Mouse (Mus musculus): ENCODE results near the gene Cpne1. TPM values are rescaled to one million over a fixed set of nuclear protein-coding genes. Genes with fewer than 3 reads are reported as not detected.
A peak's percentile ranks its signal among the peaks of the same experiment; 100 is the strongest.

Cpne1 gene
- 22.7 and 29.1 TPM in 2 replicates for polyA plus RNA-seq (2014; fragmentation: Nextera tagmentation; extraction: Ambion mirVana)

DNA sequence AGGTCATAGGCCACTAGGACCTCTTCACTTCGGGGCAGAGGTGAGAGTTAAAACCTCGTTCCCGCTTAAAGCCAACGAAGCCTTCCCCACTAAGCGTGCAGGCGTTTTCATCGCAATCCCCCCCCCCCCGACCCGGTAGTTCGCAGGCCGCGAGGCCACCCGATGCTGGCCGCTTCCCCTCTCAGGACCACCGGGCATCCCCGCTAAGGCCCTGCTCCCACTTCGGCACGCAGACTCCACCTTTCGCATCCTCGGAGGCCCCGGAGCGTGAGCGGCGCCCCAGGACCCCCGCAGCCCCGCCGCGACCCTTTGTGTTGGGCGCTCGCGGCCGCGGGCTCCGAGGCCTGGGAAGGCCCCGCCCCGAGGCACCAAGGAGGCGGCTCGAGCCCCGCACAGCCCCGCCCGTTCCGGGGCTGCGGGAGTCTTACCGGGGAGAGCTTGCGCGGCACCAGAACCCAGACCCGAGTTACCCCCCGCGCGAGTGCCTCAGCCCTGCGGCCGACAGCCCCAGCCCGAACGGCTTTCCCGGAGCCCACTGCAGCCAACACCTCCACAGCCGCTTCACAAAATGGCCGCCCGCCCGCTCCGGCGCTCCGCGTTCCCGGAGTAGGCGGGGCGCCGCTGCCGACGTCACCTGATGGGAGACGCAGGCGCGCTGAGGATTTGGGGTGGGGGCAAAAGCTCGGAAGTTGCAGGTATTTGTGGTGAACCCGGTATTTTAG lies at the start of gene Cpne1, which contains the start of gene Rbm12:
Cpne1 (minus strand) TSS at position 608 of the 722 bp plus-strand sequence.
Rbm12 (minus strand) TSS at position 621 of the 722 bp plus-strand sequence.
- H3K27ac ChIP-seq (ENCODE audit: low read depth, low read length) = peak within 1 kb of the TSS; percentile 89
- ATAC-seq (ENCODE audit: low read depth) = peak; percentile 91
- under 1% methylated on average over 55 of the region's 74 CpGs for WGBS

GRCm38 (mm10) chr2:156151538-156151937 lies 39.8 kb upstream of the Cpne1 start:
- ATAC-seq (ENCODE audit: low read depth) = no peak
- Histone ChIP-seq H3K27me3 (ENCODE audit: control insufficient read depth, insufficient read depth, low read length) (no peaks in the 10 kb centered on the region), H3K4me2 (ENCODE audit: low read depth, low read length) (no peak overlapping the region), H3K27ac (ENCODE audit: low read depth, low read length) (no peak overlapping the region), H3K4me3 (ENCODE audit: low read depth, low read length) (no peak overlapping the region), H3K36me3 (ENCODE audit: control insufficient read depth, insufficient read depth, low read length) (peaks cover 59% of the 10 kb centered on the region), H3K9ac (replicated peaks; ENCODE audit: low read depth, low read length) (no peak overlapping the region), H3K4me1 (ENCODE audit: control insufficient read depth, insufficient read depth, low read length) (no peaks in the 10 kb centered on the region), H3K9me3 (ENCODE audit: control insufficient read depth, low read length) (no peaks in the 10 kb centered on the region)

More for the DNA sequence above, at the start of gene Cpne1, which contains the start of gene Rbm12:
- Histone ChIP-seq H3K4me2 (ENCODE audit: low read depth, low read length) (peak within 1 kb of the TSS; percentile 65), H3K9me3 (ENCODE audit: control insufficient read depth, low read length) (no peaks in the 10 kb centered on the region), H3K27me3 (ENCODE audit: control insufficient read depth, insufficient read depth, low read length) (no peaks in the 10 kb centered on the region), H3K9ac (replicated peaks; ENCODE audit: low read depth, low read length) (peak within 1 kb of the TSS; percentile 94), H3K4me3 (ENCODE audit: low read depth, low read length) (peak within 1 kb of the TSS; percentile 83), H3K4me1 (ENCODE audit: control insufficient read depth, insufficient read depth, low read length) (peaks cover 11% of the 10 kb centered on the region), H3K36me3 (ENCODE audit: control insufficient read depth, insufficient read depth, low read length) (no peaks in the 10 kb centered on the region)

- Histone ChIP-seq H3K9ac (replicated peaks; ENCODE audit: low read depth, low read length) (no peak overlapping the region), H3K27ac (ENCODE audit: low read depth, low read length) (no peak overlapping the region), H3K36me3 (ENCODE audit: control insufficient read depth, insufficient read depth, low read length) (peaks cover 40% of the 10 kb centered on the region), H3K27me3 (ENCODE audit: control insufficient read depth, insufficient read depth, low read length) (no peaks in the 10 kb centered on the region), H3K4me3 (ENCODE audit: low read depth, low read length) (no peak overlapping the region), H3K9me3 (ENCODE audit: control insufficient read depth, low read length) (no peaks in the 10 kb centered on the region), H3K4me2 (ENCODE audit: low read depth, low read length) (no peak overlapping the region), H3K4me1 (ENCODE audit: control insufficient read depth, insufficient read depth, low read length) (peaks cover 12% of the 10 kb centered on the region)
- no peak for ATAC-seq (ENCODE audit: low read depth)
- 85% methylated on average over 3 of the region's 3 CpGs for WGBS
Observed at GRCm38 (mm10) chr2:156147316-156147915, 35.7 kb upstream of the Cpne1 start.

- Histone ChIP-seq H3K36me3 (ENCODE audit: control insufficient read depth, insufficient read depth, low read length) (peaks cover 40% of the 10 kb centered on the region), H3K27me3 (ENCODE audit: control insufficient read depth, insufficient read depth, low read length) (no peaks in the 10 kb centered on the region), H3K27ac (ENCODE audit: low read depth, low read length) (no peak overlapping the region), H3K9ac (replicated peaks; ENCODE audit: low read depth, low read length) (no peak overlapping the region), H3K4me2 (ENCODE audit: low read depth, low read length) (no peak overlapping the region), H3K4me1 (ENCODE audit: control insufficient read depth, insufficient read depth, low read length) (peaks cover 12% of the 10 kb centered on the region), H3K4me3 (ENCODE audit: low read depth, low read length) (no peak overlapping the region), H3K9me3 (ENCODE audit: control insufficient read depth, low read length) (no peaks in the 10 kb centered on the region)
- ATAC-seq (ENCODE audit: low read depth) = no peak
- 69% methylated on average over 5 of the region's 5 CpGs for WGBS
Observed at GRCm38 (mm10) chr2:156146272-156146989, 34.7 kb upstream of the Cpne1 start.

DNA sequence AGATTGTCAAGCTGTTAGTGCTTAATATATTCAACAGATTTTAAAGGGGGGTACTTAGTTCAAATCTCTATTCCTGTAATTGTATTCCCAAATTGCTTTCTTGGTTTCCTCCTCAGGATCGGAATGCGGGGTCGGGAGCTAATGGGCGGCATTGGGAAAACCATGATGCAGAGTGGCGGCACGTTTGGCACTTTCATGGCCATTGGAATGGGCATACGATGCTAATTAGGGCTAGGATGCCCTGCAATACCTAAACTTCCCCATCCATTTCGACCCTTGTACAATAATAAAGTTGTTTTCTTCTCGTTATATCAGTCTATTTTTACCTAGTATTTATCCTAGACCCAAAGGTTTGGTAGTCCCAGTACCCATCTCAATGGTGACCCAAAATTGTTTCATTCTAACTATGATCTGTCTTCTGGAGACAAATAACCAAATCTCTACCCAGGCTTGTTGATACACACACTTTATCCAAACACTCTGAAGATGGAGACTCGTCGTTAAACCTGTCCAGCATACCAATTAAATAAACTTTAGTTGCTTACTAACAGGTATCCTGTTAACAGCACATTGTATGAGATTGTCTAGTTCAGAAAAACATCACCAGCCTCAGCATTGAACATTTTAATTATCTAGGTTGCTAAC lies 33.8 kb upstream of the Cpne1 start:
- Histone ChIP-seq H3K4me3 (ENCODE audit: low read depth, low read length) (peak overlapping the region; percentile 72; the same call in 1 of the 2 replicates), H3K9me3 (ENCODE audit: control insufficient read depth, low read length) (no peaks in the 10 kb centered on the region), H3K4me2 (ENCODE audit: low read depth, low read length) (peak overlapping the region; percentile 71; the same call in 1 of the 2 replicates), H3K9ac (replicated peaks; ENCODE audit: low read depth, low read length) (no peak overlapping the region), H3K27me3 (ENCODE audit: control insufficient read depth, insufficient read depth, low read length) (no peaks in the 10 kb centered on the region), H3K4me1 (ENCODE audit: control insufficient read depth, insufficient read depth, low read length) (peaks cover 12% of the 10 kb centered on the region), H3K36me3 (ENCODE audit: control insufficient read depth, insufficient read depth, low read length) (peaks cover 40% of the 10 kb centered on the region), H3K27ac (ENCODE audit: low read depth, low read length) (no peak overlapping the region)
- no peak for ATAC-seq (ENCODE audit: low read depth)
- WGBS = 56% methylated on average over 11 of the region's 11 CpGs

- Histone ChIP-seq H3K27ac (ENCODE audit: low read depth, low read length) (peak within 1 kb of the TSS; percentile 90), H3K27me3 (ENCODE audit: control insufficient read depth, insufficient read depth, low read length) (no peaks in the 10 kb centered on the region), H3K36me3 (ENCODE audit: control insufficient read depth, insufficient read depth, low read length) (peaks cover 29% of the 10 kb centered on the region), H3K4me3 (ENCODE audit: low read depth, low read length) (peak within 1 kb of the TSS; percentile 72), H3K4me1 (ENCODE audit: control insufficient read depth, insufficient read depth, low read length) (peaks cover 12% of the 10 kb centered on the region), H3K4me2 (ENCODE audit: low read depth, low read length) (peak within 1 kb of the TSS; percentile 71), H3K9ac (replicated peaks; ENCODE audit: low read depth, low read length) (peak within 1 kb of the TSS; percentile 83), H3K9me3 (ENCODE audit: control insufficient read depth, low read length) (no peaks in the 10 kb centered on the region)
- WGBS = under 1% methylated on average over 68 of the region's 70 CpGs
- peak; percentile 99 for ATAC-seq (ENCODE audit: low read depth)
Observed at GRCm38 (mm10) chr2:156143953-156144724, 32.4 kb upstream of the Cpne1 start, which contains the start of the genes Romo1 and Nfs1. TSS of gene Romo1 (plus strand) at chr2:156144039. TSS of gene Nfs1 (minus strand) at chr2:156144186.

- ATAC-seq (ENCODE audit: low read depth) = peak; percentile 2; the same call in 1 of the 2 replicates
Observed at GRCm38 (mm10) chr2:156143367-156143766, 31.6 kb upstream of the Cpne1 start.

DNA sequence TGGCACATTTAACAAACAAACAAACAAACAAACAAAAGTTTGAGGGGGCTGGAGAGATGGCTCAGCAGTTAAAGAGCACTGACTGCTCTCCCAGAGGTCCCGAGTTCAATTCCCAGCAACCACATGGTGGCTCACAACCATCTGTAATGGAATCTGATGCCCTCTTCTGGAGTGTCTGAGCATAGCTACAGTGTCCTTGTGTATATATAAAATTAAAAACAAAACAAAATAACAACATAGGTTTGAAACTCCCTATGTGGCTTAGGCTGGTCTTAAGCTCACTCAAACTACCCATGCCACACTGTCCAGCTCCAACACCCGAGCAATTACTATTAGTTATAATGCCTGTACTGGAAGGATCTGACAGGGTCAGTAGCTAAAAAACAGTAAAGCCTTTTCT lies 31.1 kb upstream of the Cpne1 start:
- Histone ChIP-seq H3K36me3 (ENCODE audit: control insufficient read depth, insufficient read depth, low read length) (peaks cover 16% of the 10 kb centered on the region), H3K4me1 (ENCODE audit: control insufficient read depth, insufficient read depth, low read length) (peaks cover 12% of the 10 kb centered on the region), H3K9me3 (ENCODE audit: control insufficient read depth, low read length) (no peaks in the 10 kb centered on the region), H3K9ac (replicated peaks; ENCODE audit: low read depth, low read length) (no peak overlapping the region), H3K27me3 (ENCODE audit: control insufficient read depth, insufficient read depth, low read length) (no peaks in the 10 kb centered on the region), H3K4me3 (ENCODE audit: low read depth, low read length) (peak overlapping the region; percentile 72; the same call in 1 of the 2 replicates), H3K27ac (ENCODE audit: low read depth, low read length) (no peak overlapping the region), H3K4me2 (ENCODE audit: low read depth, low read length) (peak overlapping the region; percentile 71; the same call in 1 of the 2 replicates)
- 86% methylated on average over 2 of the region's 2 CpGs for WGBS
- ATAC-seq (ENCODE audit: low read depth) = no peak

More at GRCm38 (mm10) chr2:156143367-156143766, 31.6 kb upstream of the Cpne1 start:
- Histone ChIP-seq H3K27ac (ENCODE audit: low read depth, low read length) (peak overlapping the region; percentile 90), H3K4me1 (ENCODE audit: control insufficient read depth, insufficient read depth, low read length) (peaks cover 12% of the 10 kb centered on the region), H3K9ac (replicated peaks; ENCODE audit: low read depth, low read length) (peak overlapping the region; percentile 83), H3K4me3 (ENCODE audit: low read depth, low read length) (peak overlapping the region; percentile 72), H3K9me3 (ENCODE audit: control insufficient read depth, low read length) (no peaks in the 10 kb centered on the region), H3K27me3 (ENCODE audit: control insufficient read depth, insufficient read depth, low read length) (no peaks in the 10 kb centered on the region), H3K36me3 (ENCODE audit: control insufficient read depth, insufficient read depth, low read length) (peaks cover 22% of the 10 kb centered on the region), H3K4me2 (ENCODE audit: low read depth, low read length) (peak overlapping the region; percentile 71)
- WGBS = 2% methylated on average over 16 of the region's 16 CpGs
